Comparison of ENCODE assay signal across 9 mouse cellular contexts in genomic region chr19:10421986-10422976, GRCm38 (mm10). TPM values are rescaled to one million over a fixed set of nuclear protein-coding genes. Genes with fewer than 3 reads are reported as not detected.
A peak's percentile ranks its signal among the peaks of the same experiment; 100 is the strongest.
DNase-seq lines count a peak whose midpoint lies in the region; ATAC-seq and TF ChIP-seq lines count a peak whose summit lies in the region.
"Had no signal": no experiment of that assay in that cellular context is flagged by ENCODE, and none has a peak within 500 bp of the region (broad histone marks: within the 10 kb centered on the region; RNA-seq: fewer than 3 reads in every experiment).

No protein-coding gene starts in this region.

- peak overlapping the region; percentile 21 for H3K4me3 ChIP-seq in lung, embryonic 15.5 days
- H3K4me3 ChIP-seq in forebrain, embryonic 15.5 days = peak overlapping the region; percentile 23
- H3K4me3 ChIP-seq in limb, embryonic 14.5 days (replicated peaks; ENCODE audit: low read length) = peak overlapping the region; percentile 31
- peak overlapping the region; percentile 17 for H3K4me3 ChIP-seq in stomach, postnatal 0 days (ENCODE audit: low read depth, low read length)

- no peak overlapping the region for H3K27ac ChIP-seq in lung, embryonic 15.5 days
- no peak overlapping the region for H3K27ac ChIP-seq in forebrain, embryonic 15.5 days (replicated peaks)
- no peak overlapping the region for H3K27ac ChIP-seq in limb, embryonic 14.5 days (replicated peaks; ENCODE audit: low read depth, low read length)
- no peak overlapping the region for H3K27ac ChIP-seq in stomach, postnatal 0 days (replicated peaks)

- TF ChIP-seq CTCF in stomach, postnatal 0 days (IDR thresholded peaks at IDR 0.05; ENCODE audit: low read depth) = no peak

- peaks cover 26% of the 10 kb centered on the region; the same call in 1 of the 2 replicates for H3K27me3 ChIP-seq in lung, embryonic 15.5 days
- no peaks in the 10 kb centered on the region for H3K27me3 ChIP-seq in forebrain, embryonic 15.5 days
- H3K27me3 ChIP-seq in limb, embryonic 14.5 days (ENCODE audit: control insufficient read depth, insufficient read depth, low read length) = peaks cover 9% of the 10 kb centered on the region; the same call in 1 of the 2 replicates
- H3K27me3 ChIP-seq in stomach, postnatal 0 days (ENCODE audit: control insufficient read depth, insufficient read depth, low read length) = no peaks in the 10 kb centered on the region

- ATAC-seq in lung, embryonic 15.5 days (ENCODE audit: borderline replicate concordance, extremely low read depth, low FRiP score, low TSS enrichment) = no peak
- no peak; the same call in 1 of the 2 replicates for ATAC-seq in forebrain, embryonic 15.5 days (replicated peaks)
- 0 out of 2 replicates have a peak, but pooled peaks have one; percentile 24 for ATAC-seq in limb, embryonic 14.5 days (ENCODE audit: low FRiP score, low read depth)
- no peak for ATAC-seq in stomach, postnatal 0 days (ENCODE audit: low FRiP score, low TSS enrichment)

- no peak for TF ChIP-seq POLR2A in limb, embryonic 14.5 days (IDR thresholded peaks at IDR 0.05; ENCODE audit: borderline replicate concordance, extremely low read depth, insufficient read depth, insufficient read length)

- WGBS in lung, embryonic 15.5 days = 4% methylated on average over 49 of the region's 53 CpGs
- 4% methylated on average over 50 of the region's 53 CpGs for WGBS in forebrain, embryonic 15.5 days
- 3% methylated on average over 53 of the region's 53 CpGs for WGBS in limb, embryonic 14.5 days
- WGBS in stomach, postnatal 0 days = 7% methylated on average over 41 of the region's 53 CpGs

- H3K9ac ChIP-seq in lung, embryonic 15.5 days = no peak overlapping the region
- H3K9ac ChIP-seq in forebrain, embryonic 15.5 days (replicated peaks) = peak overlapping the region; percentile 15; the same call in 1 of the 2 replicates
- H3K9ac ChIP-seq in limb, embryonic 14.5 days (ENCODE audit: low read depth, low read length, severe bottlenecking) = peak overlapping the region; percentile 31; the same call in 1 of the 2 replicates
- H3K9ac ChIP-seq in stomach, postnatal 0 days (ENCODE audit: low read length) = no peak overlapping the region

- H3K4me2 ChIP-seq in lung, embryonic 15.5 days = peak overlapping the region; percentile 59
- peak overlapping the region; percentile 43 for H3K4me2 ChIP-seq in forebrain, embryonic 15.5 days (replicated peaks)
- H3K4me2 ChIP-seq in limb, embryonic 14.5 days (replicated peaks; ENCODE audit: low read depth, low read length, severe bottlenecking) = peak overlapping the region; percentile 60
- peak overlapping the region; percentile 45 for H3K4me2 ChIP-seq in stomach, postnatal 0 days (replicated peaks; ENCODE audit: low read depth)

- H3K36me3 ChIP-seq in lung, embryonic 15.5 days = no peaks in the 10 kb centered on the region
- H3K36me3 ChIP-seq in forebrain, embryonic 15.5 days = no peaks in the 10 kb centered on the region
- no peaks in the 10 kb centered on the region for H3K36me3 ChIP-seq in limb, embryonic 14.5 days (ENCODE audit: control insufficient read depth, insufficient read depth, low read length)
- H3K36me3 ChIP-seq in stomach, postnatal 0 days (ENCODE audit: control insufficient read depth, insufficient read depth, low read length) = no peaks in the 10 kb centered on the region

- peaks cover 42% of the 10 kb centered on the region for H3K4me1 ChIP-seq in lung, embryonic 15.5 days
- H3K4me1 ChIP-seq in forebrain, embryonic 15.5 days = peaks cover 24% of the 10 kb centered on the region
- H3K4me1 ChIP-seq in limb, embryonic 14.5 days (ENCODE audit: control insufficient read depth, insufficient read depth, low read length) = peaks cover 25% of the 10 kb centered on the region
- no peaks in the 10 kb centered on the region for H3K4me1 ChIP-seq in stomach, postnatal 0 days (replicated peaks; ENCODE audit: control insufficient read depth, insufficient read depth)

- DNase-seq in lung, postnatal 36 days = no peak
- DNase-seq in limb, embryonic 14.5 days (ENCODE audit: low spot score) = no peak
- DNase-seq in stomach, postnatal 0 days (ENCODE audit: low spot score) = peak; percentile 28
- no peak for DNase-seq in right cerebral cortex, postnatal 36 days (ENCODE audit: low spot score in 2 of 2)
- no peak for DNase-seq in urinary bladder, postnatal 36 days (ENCODE audit: low spot score in 2 of 2)
- DNase-seq in thymus, postnatal 14 days = no peak
- DNase-seq: kidney, adult 8-10 months had no signal

- no peaks in the 10 kb centered on the region for H3K9me3 ChIP-seq in lung, embryonic 15.5 days
- H3K9me3 ChIP-seq in forebrain, embryonic 15.5 days = no peaks in the 10 kb centered on the region
- H3K9me3 ChIP-seq in limb, embryonic 14.5 days (ENCODE audit: control insufficient read depth, low read length) = no peaks in the 10 kb centered on the region
- H3K9me3 ChIP-seq in stomach, postnatal 0 days (ENCODE audit: control insufficient read depth, low read length) = no peaks in the 10 kb centered on the region

- TF ChIP-seq EP300 in stomach, postnatal 0 days (optimal IDR thresholded peaks at IDR 0.05) = no peak

RNA-seq across cellular contexts. Expression of gene Syt7, which starts 33.4 kb away (rescaled TPM):
- 2.1 TPM in 2 replicates for polyA plus RNA-seq in lung, embryonic 15.5 days (2015; fragmentation: Nextera tagmentation; extraction: Ambion mirVana)
- polyA plus RNA-seq in forebrain, embryonic 15.5 days (2015; fragmentation: Nextera tagmentation; extraction: Ambion mirVana) = 8.9 and 10.3 TPM in 2 replicates
- 5.0 and 5.5 TPM in 2 replicates for polyA plus RNA-seq in limb, embryonic 14.5 days (2012; rRNA removed)
- 2.0 and 2.2 TPM in 2 replicates for polyA plus RNA-seq in limb, embryonic 14.5 days (2014; fragmentation: Nextera tagmentation; extraction: Ambion mirVana)
- 2.7 and 4.3 TPM in 2 replicates for polyA plus RNA-seq in stomach, postnatal 0 days (2015; fragmentation: Nextera tagmentation; extraction: Ambion mirVana)

RNA-seq across cellular contexts. Expression of gene Lrrc10b, which starts 35.0 kb away (rescaled TPM):
- 0.79 and 1.1 TPM in 2 replicates for polyA plus RNA-seq in lung, embryonic 15.5 days (2015; fragmentation: Nextera tagmentation; extraction: Ambion mirVana)
- polyA plus RNA-seq in forebrain, embryonic 15.5 days (2015; fragmentation: Nextera tagmentation; extraction: Ambion mirVana) = 0.40 and 1.1 TPM in 2 replicates
- polyA plus RNA-seq in limb, embryonic 14.5 days (2012; rRNA removed) = 0.88 and 1.2 TPM in 2 replicates
- 0.43 and 0.84 TPM in 2 replicates for polyA plus RNA-seq in limb, embryonic 14.5 days (2014; fragmentation: Nextera tagmentation; extraction: Ambion mirVana)
- polyA plus RNA-seq in stomach, postnatal 0 days (2015; fragmentation: Nextera tagmentation; extraction: Ambion mirVana) = 2.8 and 3.3 TPM in 2 replicates

Comparison
In these comparisons a context has a peak if more than half of its experiments do, and no peak if none do; other contexts are left out.
1. H3K9ac ChIP-seq: peak in forebrain, embryonic 15.5 days (single experiment) and limb, embryonic 14.5 days (single experiment); none in lung, embryonic 15.5 days (single experiment) and stomach, postnatal 0 days (single experiment).
2. Peak in every context shown above with its lines, with median percentiles within 50 percentile points of each other: H3K4me2 ChIP-seq and H3K4me3 ChIP-seq.